Comparison of ENCODE assay signal across 16 mouse cellular contexts in the genomic region with DNA sequence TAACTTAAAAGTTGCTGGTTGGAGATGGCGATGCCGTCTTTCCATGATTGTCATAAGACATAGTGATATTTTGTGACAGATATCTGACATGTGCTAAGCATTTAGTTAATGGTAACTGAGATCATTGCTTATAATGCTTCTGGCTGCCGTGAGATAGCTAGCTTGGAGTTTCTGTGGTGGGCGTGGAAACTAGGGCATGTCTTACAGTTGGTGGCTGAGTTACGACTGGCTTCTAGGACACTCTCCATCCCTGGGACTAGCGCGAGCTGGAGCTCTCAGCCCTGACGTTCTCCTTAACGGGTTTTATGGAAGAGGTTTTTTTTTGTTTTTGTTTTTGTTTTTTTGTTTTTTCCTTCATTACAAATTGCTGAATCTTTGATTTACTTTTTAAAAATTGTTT.
"Had no signal": no experiment of that assay in that cellular context is flagged by ENCODE, and none has a peak within 500 bp of the region (broad histone marks: within the 10 kb centered on the region; RNA-seq: fewer than 3 reads in every experiment).

No protein-coding gene starts in this region.

- ATAC-seq: hindbrain, postnatal 0 days; intestine, embryonic 16.5 days had no signal

- DNase-seq: gastrocnemius, postnatal 14 days; gastrocnemius, postnatal 36 days; heart, adult 11 months; heart, adult 2 months; heart, postnatal 14 days; heart, postnatal 36 days; kidney, adult 11 months; kidney, adult 2 months; kidney, adult 9 months; kidney, postnatal 14 days; kidney, postnatal 36 days; layer of hippocampus, adult 9-11 months; layer of hippocampus, postnatal 36 days; left cerebral cortex, postnatal 4 days had no signal
